Mouse (Mus musculus) spleen, embryonic (tissue): ENCODE data around the gene Elmo3.

ENCODE experiments used
- CTCF ChIA-PET: fragments of 350-600 bp; sonication (Branson Sonifier 250); formaldehyde crosslinking; loops from one replicate; lab custom pipeline; 2022; lab: Charles Lee

Gene Elmo3

GRCm38 (mm10) chr8:105275840-105276239 lies 29.6 kb upstream of the Elmo3 start, which contains the start of gene Nol3:
Gene Nol3 (plus strand): TSS chr8:105276140.
- CTCF ChIA-PET, result no interaction called here

- CTCF ChIA-PET, result interaction anchor here (0.5 to 1.2 kb wide), 2 partner anchors 9 to 12 kb away, joined by 3 read pairs; no protein-coding TSS in a partner anchor
These were observed 28.9 kb upstream of the Elmo3 start for GRCm38 (mm10) chr8:105276292-105277120.

- CTCF ChIA-PET, result interaction anchor here (1.4 kb wide), 1 partner anchor 21 kb away, joined by 7 read pairs; no protein-coding TSS in a partner anchor
These were observed 26.5 kb upstream of the Elmo3 start for GRCm38 (mm10) chr8:105278911-105279334.

- CTCF ChIA-PET, result interaction anchor here (1.3 kb wide), 1 partner anchor 27 kb away, joined by 4 read pairs; no protein-coding TSS in a partner anchor
These were observed 24.8 kb upstream of the Elmo3 start for GRCm38 (mm10) chr8:105280567-105280966.

- CTCF ChIA-PET, result interaction anchor here (1.0 kb wide), 1 partner anchor 16 kb away, joined by 3 read pairs; the partner anchor contains the start of gene E2f4
These were observed 23.6 kb upstream of the Elmo3 start for GRCm38 (mm10) chr8:105281821-105282220.

- CTCF ChIA-PET, result interaction anchor here (1.0 to 1.1 kb wide), 2 partner anchors 23 to 27 kb away, joined by 4 to 5 read pairs; partner anchors contain the start of gene B3gnt9
These were observed 23.2 kb upstream of the Elmo3 start for GRCm38 (mm10) chr8:105282239-105282638.

- CTCF ChIA-PET, result interaction anchor here (0.9 to 1.1 kb wide), 3 partner anchors 24 to 104 kb away, joined by 3 to 5 read pairs (median 4); partner anchors contain the start of gene B3gnt9
These were observed 22.3 kb upstream of the Elmo3 start for GRCm38 (mm10) chr8:105283074-105283473.

GRCm38 (mm10) chr8:105285514-105285913 lies 19.9 kb upstream of the Elmo3 start:
- CTCF ChIA-PET, result no interaction called here

- CTCF ChIA-PET, result no interaction called here
These were observed 18.5 kb upstream of the Elmo3 start for GRCm38 (mm10) chr8:105286907-105287306.

- CTCF ChIA-PET, result interaction anchor here (1.3 kb wide), 1 partner anchor 11 kb away, joined by 3 read pairs; no protein-coding TSS in a partner anchor
These were observed 17.2 kb upstream of the Elmo3 start for GRCm38 (mm10) chr8:105288231-105288630.

GRCm38 (mm10) chr8:105288958-105289732 lies 16.3 kb upstream of the Elmo3 start:
- CTCF ChIA-PET, result interaction anchor here (0.6 kb wide), 1 partner anchor 28 kb away, joined by 3 read pairs; no protein-coding TSS in a partner anchor

GRCm38 (mm10) chr8:105289805-105290460 lies 15.5 kb upstream of the Elmo3 start, which contains the start of gene 4931428F04Rik:
Gene 4931428F04Rik (minus strand): TSS chr8:105289864.
- CTCF ChIA-PET, result no interaction called here

- CTCF ChIA-PET, result interaction anchor here (0.9 kb wide), 1 partner anchor 14 kb away, joined by 3 read pairs; no protein-coding TSS in a partner anchor
These were observed 14.7 kb upstream of the Elmo3 start for GRCm38 (mm10) chr8:105290554-105291314.

- CTCF ChIA-PET, result interaction anchor here (0.7 to 0.9 kb wide), 2 partner anchors 13 to 138 kb away, joined by 3 to 5 read pairs; no protein-coding TSS in a partner anchor
These were observed 14.0 kb upstream of the Elmo3 start for GRCm38 (mm10) chr8:105291364-105291763.

GRCm38 (mm10) chr8:105291802-105292201 lies 13.6 kb upstream of the Elmo3 start:
- CTCF ChIA-PET, result interaction anchor here (0.7 kb wide), 1 partner anchor 138 kb away, joined by 5 read pairs; no protein-coding TSS in a partner anchor

- CTCF ChIA-PET, result no interaction called here
These were observed 12.9 kb upstream of the Elmo3 start for GRCm38 (mm10) chr8:105292471-105292870.

GRCm38 (mm10) chr8:105293405-105293804 lies 12.0 kb upstream of the Elmo3 start:
- CTCF ChIA-PET, result no interaction called here

GRCm38 (mm10) chr8:105294776-105295175 lies 10.6 kb upstream of the Elmo3 start:
- CTCF ChIA-PET, result no interaction called here

- CTCF ChIA-PET, result no interaction called here
These were observed 10.1 kb upstream of the Elmo3 start for GRCm38 (mm10) chr8:105295256-105295655.
